Mouse (Mus musculus) brain, embryonic 14.5 days (tissue): ENCODE results near the gene Gm17490. TPM values are rescaled to one million over a fixed set of nuclear protein-coding genes. Genes with fewer than 3 reads are reported as not detected.

Source experiments
- DNase-seq: peaks from one replicate; pipeline ENCODE4 v3.0.0-alpha.2; 2011; ENCODE audit warnings: low read depth
- CTCF ChIP-seq: fragments of 200-500 bp; IDR thresholded peaks from 2 replicates; pipeline ENCODE4 v1.5.1; 2012; ENCODE audit warnings: inconsistent platforms, mild to moderate bottlenecking, moderate library complexity, borderline replicate concordance; ENCODE audit not compliant: insufficient read depth, insufficient read length; ENCODE audit errors: extremely low read depth
- POLR2A ChIP-seq: fragments of 200-500 bp; IDR thresholded peaks from 2 replicates; pipeline ENCODE4 v1.6.1; 2012; ENCODE audit warnings: mild to moderate bottlenecking, inconsistent platforms, borderline replicate concordance; ENCODE audit not compliant: poor library complexity, insufficient read depth, insufficient read length, severe bottlenecking; ENCODE audit errors: extremely low read depth
- polyA plus RNA-seq: library from polyadenylated mRNA; depleted of rRNA; stranded (reverse); fragments of >200 nt; gene quantifications from 2 replicates; pipeline ENCODE4 v1.2.3, GENCODE M21; 2012; rRNA removed

The Gm17490 gene
- not detected in 2 replicates for polyA plus RNA-seq

DNA sequence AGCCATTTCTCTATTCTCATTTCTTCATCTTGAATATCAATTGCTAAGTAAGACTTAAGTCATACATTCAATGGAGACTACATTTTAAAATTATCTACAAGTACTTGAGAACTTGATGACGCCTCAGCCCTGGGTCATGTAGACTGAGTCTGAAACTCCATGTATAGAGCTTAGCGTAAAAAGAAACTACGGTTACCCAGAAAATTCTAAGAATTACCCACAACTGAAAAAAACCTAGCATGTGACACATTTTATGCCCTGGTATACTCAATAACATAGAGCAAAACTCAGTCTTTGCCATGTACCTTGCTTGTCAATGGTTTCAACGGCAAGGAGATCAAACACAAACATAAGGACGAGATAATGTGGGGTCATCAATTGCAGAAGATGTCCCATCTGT is at the start of gene Gm17490:
Gene Gm17490 (minus strand): TSS at position 375 of the 400 bp plus-strand sequence.
- DNase-seq, result no peak
- TF ChIP-seq POLR2A (no peak), CTCF (no peak)

DNA sequence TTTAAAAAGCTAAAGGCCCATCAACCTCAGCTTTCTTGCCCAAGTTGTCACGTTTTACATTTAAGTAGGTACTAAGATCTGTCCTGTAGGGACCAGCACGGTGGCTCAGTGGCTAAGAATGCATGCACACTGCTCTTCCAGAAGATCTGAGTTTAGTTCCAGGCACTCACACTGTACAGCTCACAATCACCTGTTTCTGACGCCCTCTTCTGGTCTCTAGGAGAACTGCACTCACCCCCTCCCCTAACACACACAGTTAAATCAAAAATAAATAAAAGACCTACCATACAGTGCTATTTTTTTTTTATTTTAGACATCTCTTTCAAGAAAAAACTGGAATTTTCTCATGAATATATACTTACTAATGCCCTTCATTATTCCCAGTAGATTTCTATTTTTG is 46.1 kb upstream of the Gm17490 start:
- TF ChIP-seq POLR2A (no peak), CTCF (peak; percentile 39; the same call in 1 of the 2 replicates)
- DNase-seq, result no peak

DNA sequence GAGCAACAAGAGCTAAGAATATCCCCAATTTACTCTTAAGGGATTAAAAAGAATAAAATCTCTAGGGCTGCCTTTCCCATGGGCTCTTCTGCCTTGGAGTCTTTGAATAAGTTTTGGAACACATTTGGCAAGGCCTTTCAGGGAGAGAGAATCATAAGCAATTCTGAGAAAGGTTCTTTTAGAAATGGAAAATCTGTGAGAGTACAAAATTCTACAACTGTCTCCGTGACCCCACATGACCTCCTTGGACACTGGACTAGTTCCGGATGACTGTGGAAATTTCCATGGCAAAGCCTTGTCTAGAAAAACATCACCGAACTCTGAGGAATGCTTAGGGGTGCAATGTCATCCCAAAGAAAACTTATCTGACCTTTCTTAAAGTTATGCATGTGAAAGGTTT is 39.3 kb upstream of the Gm17490 start:
- no peak for TF ChIP-seq POLR2A
- TF ChIP-seq CTCF, result no peak
- DNase-seq, result no peak

DNA sequence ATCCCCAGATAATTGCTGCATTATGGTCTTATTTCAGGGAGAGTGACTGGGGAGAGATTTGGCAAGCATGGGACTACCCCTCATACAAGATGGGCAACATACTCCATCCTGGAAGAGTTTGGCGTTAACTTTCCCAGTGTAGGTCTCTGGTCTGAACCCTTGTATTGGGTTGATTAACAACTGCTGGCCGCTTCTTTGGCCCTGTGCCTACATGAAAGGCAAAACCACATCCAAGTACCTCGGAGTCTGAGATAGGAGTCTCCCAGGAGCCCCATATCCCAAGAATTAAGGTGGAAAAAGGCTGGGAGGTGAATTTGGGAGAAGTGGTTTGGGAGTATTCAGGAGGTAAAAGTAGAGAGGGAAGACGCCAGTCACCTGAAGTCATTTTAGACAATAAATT is 38.7 kb upstream of the Gm17490 start:
- no peak for DNase-seq
- TF ChIP-seq CTCF (no peak), POLR2A (no peak)

DNA sequence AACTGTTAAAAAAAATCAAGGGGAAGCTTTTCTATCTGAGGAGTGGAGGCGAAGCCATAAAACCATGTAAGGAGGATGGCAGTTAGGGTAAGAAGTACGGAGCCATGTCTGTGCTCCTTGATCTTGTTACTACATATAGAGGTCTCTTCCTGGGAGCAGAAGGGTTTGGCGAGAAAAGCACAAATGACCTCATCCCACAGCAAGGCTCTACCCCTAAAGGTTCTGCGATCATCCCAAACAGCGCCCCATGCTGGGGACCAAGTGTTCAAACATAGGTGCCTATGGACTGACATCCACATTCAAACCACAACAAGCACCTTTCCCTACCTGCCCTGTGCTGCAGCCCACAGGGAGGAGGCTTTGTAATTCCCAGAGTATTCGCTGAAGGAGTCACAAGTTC is 38.3 kb upstream of the Gm17490 start:
- TF ChIP-seq POLR2A (no peak), CTCF (no peak)
- DNase-seq, result peak; percentile 32

DNA sequence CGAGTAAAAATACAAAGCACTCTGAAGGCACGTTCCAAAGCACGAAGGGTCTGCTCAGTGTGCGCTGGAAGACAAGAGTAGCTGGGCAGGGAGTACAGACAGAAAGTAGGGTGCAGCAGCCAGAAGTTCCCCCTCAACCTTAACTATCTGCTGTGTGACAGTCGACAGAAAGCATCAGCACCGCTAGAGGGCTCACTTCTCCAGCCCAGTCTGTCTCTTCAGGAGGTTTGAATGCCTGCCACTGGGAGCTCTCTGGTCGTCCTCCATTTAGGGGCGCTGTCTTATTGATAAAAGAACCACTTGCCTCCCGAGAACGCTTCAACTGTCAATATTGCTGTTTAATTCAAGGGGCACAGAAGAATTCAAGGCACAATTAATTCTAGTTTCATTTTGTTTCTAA is 37.9 kb upstream of the Gm17490 start:
- DNase-seq, result peak; percentile 91
- TF ChIP-seq POLR2A (no peak), CTCF (peak; percentile 87)

DNA sequence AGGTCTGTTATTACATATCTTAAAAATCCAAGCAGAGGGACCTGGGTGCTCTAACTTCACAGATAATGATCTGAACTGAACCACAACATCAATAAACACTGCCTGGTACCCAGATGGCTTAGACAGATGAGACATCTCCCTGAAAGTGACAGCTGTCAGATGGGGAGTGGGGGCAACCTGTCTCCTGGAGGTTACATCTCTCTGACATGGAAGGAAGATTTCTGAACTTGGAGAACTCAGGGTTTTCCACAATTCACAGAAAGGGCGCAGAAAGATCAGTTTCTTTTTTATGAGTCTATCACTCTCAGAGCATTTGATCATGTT is 36.8 kb upstream of the Gm17490 start:
- no peak for TF ChIP-seq POLR2A
- no peak for TF ChIP-seq CTCF
- no peak for DNase-seq

DNA sequence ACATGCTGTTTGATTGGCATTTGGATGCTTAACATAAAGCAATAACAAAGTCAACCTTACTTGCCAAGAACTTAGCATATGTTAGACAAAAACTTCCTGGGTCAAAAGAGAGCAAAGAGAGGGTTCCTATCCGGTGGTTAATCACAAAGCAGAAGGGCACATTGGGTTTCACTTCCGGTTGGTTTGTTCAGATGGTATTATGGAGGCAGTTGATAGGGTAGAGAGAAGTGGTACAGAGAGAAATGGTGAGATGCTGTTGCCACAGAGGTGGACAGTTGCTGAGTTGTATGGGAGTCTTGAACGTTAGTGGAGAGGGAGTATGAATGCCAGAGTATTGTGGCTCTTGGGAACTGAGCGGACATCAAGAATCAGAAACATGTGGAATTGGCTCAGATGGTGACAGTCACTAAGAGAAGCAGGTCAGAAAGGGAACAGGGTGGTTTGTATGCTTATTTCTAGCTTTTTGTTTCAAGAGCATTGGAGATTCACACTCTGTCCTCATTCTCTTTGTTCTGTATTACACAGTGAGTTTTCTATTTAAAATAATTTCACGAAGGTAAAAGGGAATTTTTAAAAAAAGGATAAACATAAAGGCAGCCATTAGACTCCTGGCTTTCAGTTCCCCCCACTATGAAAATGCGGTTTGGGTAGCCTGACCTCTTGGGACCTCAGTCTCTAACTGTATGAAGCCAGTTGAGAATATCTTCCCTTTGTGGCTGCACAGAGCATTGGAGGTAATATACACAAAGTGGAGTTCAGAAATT is 36.3 kb upstream of the Gm17490 start:
- no peak for DNase-seq
- no peak for TF ChIP-seq CTCF
- TF ChIP-seq POLR2A, result no peak

DNA sequence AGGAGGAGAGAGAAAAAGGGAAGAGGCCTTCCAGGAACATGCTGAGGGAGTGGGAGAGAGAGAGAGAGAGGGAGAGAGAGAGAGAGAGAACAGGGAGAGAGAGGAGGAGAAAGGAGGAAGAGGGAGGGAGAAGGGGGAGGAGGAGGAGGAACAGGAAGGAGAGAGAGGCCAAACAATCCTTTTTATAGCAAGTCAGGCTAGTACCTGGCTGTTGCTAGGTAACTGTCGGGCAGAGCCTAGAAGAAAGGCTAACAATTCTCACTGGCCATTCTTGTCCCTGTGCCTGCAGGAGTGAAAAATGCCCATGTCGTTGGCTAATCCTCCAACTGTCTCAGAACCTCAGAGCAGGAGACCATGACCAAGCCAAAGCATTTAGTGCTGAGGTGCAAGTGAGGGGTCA is 33.2 kb upstream of the Gm17490 start:
- DNase-seq, result peak; percentile 33
- TF ChIP-seq CTCF (no peak), POLR2A (no peak)

DNA sequence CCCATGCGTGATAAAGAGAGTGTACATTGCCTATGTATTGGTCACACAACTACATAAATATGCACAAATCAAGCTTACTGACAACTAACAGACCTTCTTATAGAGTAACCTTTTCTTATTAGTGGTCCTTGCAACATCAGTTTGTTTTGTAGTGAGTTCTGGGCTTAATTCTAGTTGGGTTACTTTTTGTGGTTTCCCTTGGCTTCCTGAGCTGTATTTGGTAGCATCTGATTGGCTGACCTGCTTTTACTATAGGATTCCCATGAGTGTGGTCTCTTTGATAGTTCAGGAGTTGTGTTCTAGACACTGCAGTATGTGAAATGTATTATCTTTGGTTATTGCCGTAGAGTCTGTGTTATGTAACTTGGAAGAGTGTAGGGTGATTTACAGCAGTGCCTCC is 31.5 kb upstream of the Gm17490 start:
- no peak for DNase-seq
- TF ChIP-seq POLR2A (no peak), CTCF (no peak)

DNA sequence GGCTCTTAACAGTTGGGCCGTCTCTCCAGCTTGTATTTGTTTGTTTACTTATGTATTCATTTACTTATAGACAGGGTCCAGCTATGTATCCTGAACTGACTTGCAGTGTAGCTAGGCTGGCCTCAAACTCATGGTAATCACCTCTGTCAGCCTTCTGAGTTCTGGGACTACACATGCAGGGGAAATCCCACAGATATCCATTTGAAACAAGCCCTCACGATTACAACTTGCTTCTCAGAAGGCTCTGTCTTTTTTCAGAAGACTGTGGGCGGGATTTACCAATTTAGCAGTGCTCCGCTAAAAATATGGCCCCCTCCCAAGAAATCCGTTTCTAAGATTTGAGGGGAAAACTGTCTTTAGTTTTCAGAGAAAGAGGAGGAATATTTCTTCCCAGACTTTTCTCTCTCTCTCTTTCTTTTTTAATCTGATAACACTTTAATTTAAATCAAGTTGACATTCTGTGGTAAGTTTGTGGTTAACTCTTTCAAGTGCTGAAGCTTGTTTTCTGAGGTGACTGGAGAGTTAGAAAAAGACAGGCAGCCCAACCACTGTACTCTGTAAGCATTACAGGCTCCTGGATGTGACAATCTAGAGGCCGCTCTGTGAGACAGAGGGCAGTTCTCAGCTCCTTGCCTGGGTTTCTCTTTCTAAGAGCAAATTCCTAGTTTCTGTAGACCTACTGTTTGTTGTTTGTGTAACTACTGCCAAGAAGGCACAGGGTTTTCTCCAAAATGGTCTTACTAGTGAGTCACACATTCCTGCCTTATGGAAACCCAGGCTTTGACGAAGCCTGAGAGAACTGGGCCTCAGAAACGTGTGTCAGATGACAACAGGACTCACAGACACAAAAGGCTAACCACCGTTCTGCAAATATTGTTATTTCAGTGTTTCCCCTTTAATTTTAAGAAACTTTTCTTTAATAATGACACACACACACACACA is 29.2 kb upstream of the Gm17490 start:
- TF ChIP-seq POLR2A (no peak), CTCF (no peak)
- no peak for DNase-seq

DNA sequence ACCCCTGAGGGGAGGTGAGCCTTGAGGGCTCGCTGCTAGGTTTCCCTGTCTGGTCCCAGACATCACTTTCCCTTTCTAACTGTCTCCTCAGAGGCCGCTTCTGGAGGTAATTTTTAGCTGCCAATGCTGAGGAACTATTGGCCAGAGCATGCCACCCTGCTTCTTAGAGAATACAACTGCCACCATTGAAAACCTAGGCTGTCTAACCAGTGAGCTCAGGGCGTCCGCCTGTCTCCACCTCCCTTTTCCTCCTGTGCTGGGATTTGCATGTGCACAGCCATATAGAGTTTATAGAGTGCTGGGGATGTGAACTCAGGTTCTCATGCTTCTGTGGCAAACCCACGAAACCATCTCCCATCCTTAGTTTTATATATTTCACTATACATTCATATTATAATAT is 27.7 kb upstream of the Gm17490 start:
- DNase-seq, result no peak
- TF ChIP-seq CTCF (no peak), POLR2A (no peak)

DNA sequence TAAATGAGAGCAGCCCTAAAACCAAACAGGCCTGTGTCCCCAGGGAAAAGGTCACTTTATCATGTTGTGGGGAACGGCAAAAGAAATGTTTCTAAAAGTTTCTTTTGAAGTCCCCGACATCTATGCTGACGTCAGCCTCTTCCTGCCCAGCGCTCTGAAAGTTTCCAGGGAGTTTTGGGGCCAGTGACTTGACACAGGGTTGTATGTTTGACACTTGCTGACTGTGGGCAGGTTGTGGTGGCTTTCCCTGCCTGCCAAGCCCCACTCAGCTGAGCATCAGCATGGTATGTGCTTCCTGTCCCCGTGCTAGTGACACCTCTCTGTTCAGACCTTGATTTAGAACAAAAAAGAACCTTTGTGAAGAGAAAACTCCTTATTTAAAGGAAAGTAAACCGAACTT is 27.3 kb upstream of the Gm17490 start:
- TF ChIP-seq POLR2A (no peak), CTCF (no peak)
- DNase-seq, result no peak
